Mouse (Mus musculus) naive thymus-derived CD4-positive, alpha-beta T cell, adult 2 months (primary cell): Measurements from ENCODE around the gene Gm45716.

ENCODE experiments used
- DNase-seq: peaks from one replicate; pipeline ENCODE4 v3.0.0-alpha.2; 2011; ENCODE audit warnings: low read depth

The Gm45716 gene

GRCm38 (mm10) chr11:90187441-90187840 is at the start of gene Gm45716:
Gene Gm45716 (plus strand): TSS chr11:90187683.
- no peak for DNase-seq

- DNase-seq = no peak
Measured at GRCm38 (mm10) chr11:90142393-90142792, 45.1 kb upstream of the Gm45716 start.

DNA sequence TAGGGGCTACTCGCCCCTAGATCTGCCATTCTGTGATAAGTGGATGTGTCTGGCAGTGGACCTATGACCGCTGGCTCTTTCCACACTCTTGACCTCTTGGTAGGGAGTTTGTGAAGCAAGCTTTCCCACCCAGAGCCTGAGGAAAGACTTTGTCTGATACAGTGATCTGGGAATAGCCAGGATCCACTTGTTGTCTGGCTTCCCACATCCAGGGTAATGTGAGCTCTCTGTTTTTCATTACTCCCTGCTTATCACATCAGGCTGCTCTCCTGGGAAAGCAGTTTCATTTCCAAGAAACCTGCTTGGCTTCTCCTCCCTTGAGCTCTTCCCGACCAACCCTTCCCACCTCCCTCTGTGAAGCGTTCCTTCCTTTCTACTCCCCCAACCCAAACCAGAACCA is 44.5 kb upstream of the Gm45716 start:
- no peak for DNase-seq

GRCm38 (mm10) chr11:90146086-90146860 is 41.2 kb upstream of the Gm45716 start:
- DNase-seq = no peak

DNA sequence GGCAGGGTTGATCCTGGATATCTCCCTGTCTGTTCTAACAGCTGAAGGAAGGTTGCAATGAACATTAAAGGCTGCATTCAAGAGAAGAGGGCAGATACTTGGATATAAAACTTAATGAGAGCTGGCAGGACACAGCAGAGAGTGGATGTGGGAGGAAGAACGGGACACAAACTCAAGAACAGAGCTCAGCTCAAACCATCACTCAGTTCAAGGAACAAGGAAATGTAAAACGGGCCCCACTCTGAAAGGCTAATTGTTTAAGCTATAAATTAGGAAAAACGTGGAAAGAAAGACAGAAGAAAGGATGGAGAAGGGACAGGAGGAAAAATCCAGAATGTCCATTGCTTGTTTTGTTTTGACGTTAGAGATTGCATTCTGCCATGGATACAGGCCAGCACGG is 32.4 kb upstream of the Gm45716 start:
- DNase-seq = no peak

DNA sequence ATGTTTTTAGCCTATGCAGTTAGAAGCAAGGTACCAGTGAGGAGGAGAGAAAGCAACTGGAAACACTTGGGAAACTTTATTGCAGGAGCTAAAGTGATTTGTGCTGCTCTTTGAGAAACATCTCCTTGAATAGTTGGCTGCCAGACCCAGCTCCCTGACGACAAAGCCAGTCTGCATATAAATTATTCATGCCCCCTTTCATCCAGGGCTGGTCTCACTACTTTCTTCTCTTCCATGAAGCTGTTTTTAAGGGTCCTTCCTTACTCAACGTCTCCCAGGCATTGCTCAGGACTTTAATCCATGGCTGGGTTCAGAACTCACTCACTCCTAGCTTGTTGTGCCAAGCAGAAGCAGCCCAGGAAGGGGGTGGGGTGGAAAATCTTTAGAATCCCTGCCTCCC is 32.0 kb upstream of the Gm45716 start:
- no peak for DNase-seq

DNA sequence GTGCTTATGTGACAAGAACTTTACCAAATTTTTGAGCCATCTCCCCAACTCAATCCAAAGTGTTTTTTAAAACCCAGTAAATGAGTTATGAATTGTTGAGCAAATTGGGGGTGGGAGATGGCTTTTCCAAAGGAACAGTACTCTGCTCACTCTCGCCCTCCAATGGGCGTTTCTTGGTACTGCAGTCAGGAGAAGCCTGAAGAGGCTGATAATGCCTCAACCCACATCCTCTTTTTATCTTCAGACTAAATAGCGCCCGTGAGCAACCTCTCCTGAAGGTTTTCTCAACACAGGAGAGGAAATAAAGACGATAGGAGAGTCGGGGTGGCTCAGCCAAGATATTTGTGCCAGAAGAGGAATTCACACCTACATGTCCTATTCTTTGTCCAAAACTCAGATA is 19.7 kb upstream of the Gm45716 start:
- peak; percentile 6 for DNase-seq

- no peak for DNase-seq
Measured at GRCm38 (mm10) chr11:90168338-90169065, 19.0 kb upstream of the Gm45716 start.

GRCm38 (mm10) chr11:90169200-90170013 is 18.1 kb upstream of the Gm45716 start:
- no peak for DNase-seq

- DNase-seq = peak; percentile 15
Measured at GRCm38 (mm10) chr11:90170014-90170320, 17.5 kb upstream of the Gm45716 start.

DNA sequence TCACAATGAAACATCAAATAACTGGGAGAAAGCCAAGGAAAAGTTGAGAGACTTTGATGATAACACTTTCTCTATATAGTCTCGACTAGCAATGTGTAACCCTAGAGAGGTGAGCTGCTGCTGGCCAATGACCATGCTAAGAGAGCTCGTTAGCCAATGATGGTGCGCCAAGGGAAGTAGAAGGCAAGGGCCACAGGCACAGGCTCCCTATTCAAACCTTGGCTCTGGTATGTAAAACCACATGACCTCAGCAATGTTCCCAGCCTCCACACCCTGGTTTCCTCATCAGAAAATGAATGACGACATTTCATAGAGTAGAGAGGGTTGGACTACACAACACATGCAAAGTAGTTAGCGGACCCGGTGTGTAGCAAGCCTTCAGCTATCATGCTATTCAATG is 15.2 kb upstream of the Gm45716 start:
- no peak for DNase-seq

GRCm38 (mm10) chr11:90175634-90176300 is 11.7 kb upstream of the Gm45716 start:
- DNase-seq = no peak

GRCm38 (mm10) chr11:90177389-90177788 is 10.1 kb upstream of the Gm45716 start:
- no peak for DNase-seq

DNA sequence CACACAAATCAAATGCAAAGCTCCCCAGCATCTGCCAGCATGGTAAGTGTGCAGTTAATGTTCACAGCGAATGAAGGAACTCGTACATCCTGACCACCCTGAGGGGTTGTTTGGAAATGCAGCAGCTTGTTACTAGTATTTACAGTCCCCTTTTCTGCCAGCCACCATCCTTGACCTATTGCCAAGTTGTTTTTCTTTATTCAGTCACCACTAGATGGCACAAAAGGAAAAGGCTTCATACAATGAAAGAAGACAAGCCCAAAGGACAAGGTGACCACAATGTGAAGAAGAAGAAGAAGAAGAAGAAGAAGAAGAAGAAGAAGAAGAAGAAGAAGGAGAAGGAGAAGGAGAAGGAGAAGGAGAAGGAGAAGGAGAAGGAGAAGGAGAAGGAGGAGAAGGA is 4.1 kb upstream of the Gm45716 start:
- peak; percentile 60 for DNase-seq

GRCm38 (mm10) chr11:90184756-90185155 is 2.7 kb upstream of the Gm45716 start:
- no peak for DNase-seq

DNA sequence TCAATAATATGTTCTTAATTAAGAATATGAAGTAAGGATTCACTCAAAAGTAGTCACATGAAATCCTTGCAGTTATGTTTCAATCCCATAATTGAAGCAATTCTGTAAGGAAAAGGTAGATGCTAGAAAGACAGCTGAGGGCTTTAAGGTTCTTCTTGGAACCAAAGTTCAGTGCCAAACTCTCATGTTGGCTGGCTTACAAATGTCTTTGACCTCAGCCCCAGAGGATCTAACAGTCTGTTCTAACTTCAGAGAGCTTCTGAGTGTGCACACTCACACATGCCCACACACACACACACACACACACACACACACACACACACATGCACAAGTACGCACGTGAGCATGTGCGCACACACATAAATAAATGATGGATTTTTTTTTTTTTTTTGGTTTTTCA is 2.7 kb downstream of the Gm45716 start:
- no peak for DNase-seq

- no peak for DNase-seq
Measured at GRCm38 (mm10) chr11:90194946-90195345, 7.5 kb downstream of the Gm45716 start.

DNA sequence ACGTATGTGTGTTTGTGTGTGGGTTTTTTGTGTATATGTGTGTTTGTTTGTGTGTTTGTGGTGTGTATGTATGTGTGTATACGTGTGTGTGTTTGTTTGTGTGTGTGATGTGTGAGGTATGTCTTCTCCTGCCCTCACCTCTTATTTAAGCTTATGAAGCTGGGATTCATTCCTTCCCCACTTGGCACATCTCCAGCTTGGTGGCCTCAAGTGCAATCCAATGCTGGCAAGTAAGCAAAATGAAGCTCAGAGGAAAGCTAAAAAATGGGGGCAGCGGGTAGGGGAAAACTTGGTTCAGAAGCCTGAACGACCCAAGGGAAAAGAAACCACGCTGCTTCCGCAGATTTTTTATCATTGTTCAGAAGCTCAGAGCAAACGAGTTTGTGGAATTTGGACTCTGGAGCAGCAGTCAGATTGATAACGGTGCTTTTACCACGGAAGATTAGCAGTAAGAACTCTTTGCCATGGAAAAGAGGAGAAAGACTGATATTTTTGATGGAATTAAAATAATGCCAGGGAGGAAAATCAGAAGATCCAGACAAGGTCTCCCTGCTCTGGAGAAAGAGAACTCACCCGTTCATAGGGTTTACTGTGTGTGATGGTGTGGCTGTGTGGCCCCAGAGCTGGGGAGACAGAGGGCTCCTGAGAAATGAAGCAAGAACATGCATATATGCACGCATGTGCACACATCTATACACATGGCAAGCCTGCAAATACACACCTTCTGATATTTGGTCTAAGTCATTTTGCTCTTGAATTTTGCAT is 8.5 kb downstream of the Gm45716 start:
- no peak for DNase-seq

DNA sequence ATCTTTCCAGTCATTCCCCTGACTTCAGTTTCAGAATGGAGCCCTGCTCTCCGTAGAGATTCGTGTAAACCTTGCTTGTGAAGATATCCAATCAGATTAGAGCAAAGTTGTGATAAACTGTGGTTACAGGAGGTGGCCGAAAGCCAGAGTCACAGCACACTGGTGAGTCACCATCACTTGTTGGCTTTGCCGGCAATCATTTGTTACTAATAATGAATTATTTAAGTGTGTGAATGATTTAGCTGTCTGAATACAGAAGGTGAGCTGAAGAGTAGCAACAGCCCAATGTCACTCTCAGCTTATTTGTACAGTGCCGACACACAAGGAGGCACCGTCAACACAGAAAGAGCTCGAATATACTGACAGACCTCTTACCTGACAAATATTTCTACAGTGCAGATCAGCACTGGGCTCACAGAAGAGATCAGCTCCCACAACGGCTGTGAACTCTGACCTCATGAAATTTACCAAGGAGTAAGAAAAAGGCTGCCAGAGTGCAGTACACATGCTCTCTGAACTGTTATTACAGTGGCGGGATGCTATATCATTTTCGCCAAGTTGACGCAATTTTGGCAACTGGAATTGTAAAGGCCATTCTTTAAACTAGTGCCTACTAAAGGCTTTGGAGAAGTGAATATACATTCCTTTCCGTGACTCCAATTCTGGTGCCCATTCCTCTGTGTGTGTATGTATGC is 9.2 kb downstream of the Gm45716 start:
- no peak for DNase-seq

GRCm38 (mm10) chr11:90198048-90198447 is 10.6 kb downstream of the Gm45716 start:
- no peak for DNase-seq

GRCm38 (mm10) chr11:90200826-90201225 is 13.3 kb downstream of the Gm45716 start:
- DNase-seq = no peak
